Mouse (Mus musculus): ENCODE data around the gene Gm45713.
"Not testable (repeated sequence)": the region's sequence is repeated elsewhere in the genome, so short reads cannot be mapped to it uniquely, and the experiment has no call there.

Gene Gm45713

GRCm38 (mm10) chr7:45124224-45125143 lies 11.5 kb downstream of the Gm45713 start, which contains the start of gene Rps11:
Rps11 (minus strand) TSS chr7:45124439.
- DNase-seq (ENCODE audit: low spot score in 2 of 2) = peak; percentile 95 to 98

- no peak for DNase-seq (ENCODE audit: low spot score in 2 of 2)
Measured at GRCm38 (mm10) chr7:45123186-45123570, 12.9 kb downstream of the Gm45713 start.

GRCm38 (mm10) chr7:45122561-45123185 lies 13.4 kb downstream of the Gm45713 start:
- DNase-seq (ENCODE audit: low spot score in 2 of 2) = no peak

GRCm38 (mm10) chr7:45121966-45122365 lies 14.1 kb downstream of the Gm45713 start:
- DNase-seq (ENCODE audit: low spot score in 2 of 2) = no peak

- DNase-seq (ENCODE audit: low spot score in 2 of 2) = peak; percentile 61 to 63
Measured at GRCm38 (mm10) chr7:45121404-45121803, 14.6 kb downstream of the Gm45713 start.

- no peak for DNase-seq (ENCODE audit: low spot score in 2 of 2)
Measured at GRCm38 (mm10) chr7:45119780-45120709, 16.0 kb downstream of the Gm45713 start.

- DNase-seq (ENCODE audit: low spot score in 2 of 2) = no peak
Measured at GRCm38 (mm10) chr7:45118336-45118735, 17.7 kb downstream of the Gm45713 start.

- DNase-seq (ENCODE audit: low spot score in 2 of 2) = no peak
Measured at GRCm38 (mm10) chr7:45117566-45117965, 18.5 kb downstream of the Gm45713 start.

GRCm38 (mm10) chr7:45113476-45113875 lies 22.6 kb downstream of the Gm45713 start:
- no peak for DNase-seq (ENCODE audit: low spot score in 2 of 2)

- no peak for DNase-seq (ENCODE audit: low spot score in 2 of 2)
Measured at GRCm38 (mm10) chr7:45112529-45112928, 23.5 kb downstream of the Gm45713 start.

- no peak for DNase-seq (ENCODE audit: low spot score in 2 of 2)
Measured at GRCm38 (mm10) chr7:45111940-45112339, 24.1 kb downstream of the Gm45713 start.

- not testable (repeated sequence) for DNase-seq (ENCODE audit: low spot score in 2 of 2)
Measured at GRCm38 (mm10) chr7:45110089-45110488, 25.9 kb downstream of the Gm45713 start.

GRCm38 (mm10) chr7:45107052-45107645 lies 28.9 kb downstream of the Gm45713 start:
- DNase-seq (ENCODE audit: low spot score in 2 of 2) = no peak

GRCm38 (mm10) chr7:45106441-45106840 lies 29.6 kb downstream of the Gm45713 start:
- no peak for DNase-seq (ENCODE audit: low spot score in 2 of 2)

- no peak for DNase-seq (ENCODE audit: low spot score in 2 of 2)
Measured at GRCm38 (mm10) chr7:45105491-45105890, 30.5 kb downstream of the Gm45713 start.

- no peak for DNase-seq (ENCODE audit: low spot score in 2 of 2)
Measured at GRCm38 (mm10) chr7:45104941-45105340, 31.1 kb downstream of the Gm45713 start.

GRCm38 (mm10) chr7:45103652-45104180 lies 32.3 kb downstream of the Gm45713 start, which contains the start of gene Fcgrt:
Fcgrt (minus strand) TSS chr7:45103851.
- no peak for DNase-seq (ENCODE audit: low spot score in 2 of 2)

- no peak for DNase-seq (ENCODE audit: low spot score in 2 of 2)
Measured at GRCm38 (mm10) chr7:45102940-45103585, 33.0 kb downstream of the Gm45713 start.

- no peak for DNase-seq (ENCODE audit: low spot score in 2 of 2)
Measured at GRCm38 (mm10) chr7:45102441-45102840, 33.6 kb downstream of the Gm45713 start.

- DNase-seq (ENCODE audit: low spot score in 2 of 2) = no peak
Measured at GRCm38 (mm10) chr7:45100046-45100445, 36.0 kb downstream of the Gm45713 start.
